Mouse (Mus musculus): ENCODE measurements around the gene Ap3m1. TPM values are rescaled to one million over a fixed set of nuclear protein-coding genes. Genes with fewer than 3 reads are reported as not detected.

Gene Ap3m1
- polyA plus RNA-seq, 1 experiment = 58.0 TPM

GRCm38 (mm10) chr14:21073981-21074380 lies 21.7 kb upstream of the Ap3m1 start:
- no peak for DNase-seq (ENCODE audit: low read depth)

GRCm38 (mm10) chr14:21069594-21069993 lies 17.3 kb upstream of the Ap3m1 start:
- no peak for DNase-seq (ENCODE audit: low read depth)

- no peak for DNase-seq (ENCODE audit: low read depth)
Measured at GRCm38 (mm10) chr14:21065490-21066162, 13.3 kb upstream of the Ap3m1 start.

- no peak for DNase-seq (ENCODE audit: low read depth)
Measured at GRCm38 (mm10) chr14:21064321-21064720, 12.0 kb upstream of the Ap3m1 start.

GRCm38 (mm10) chr14:21062766-21063513 lies 10.6 kb upstream of the Ap3m1 start:
- no peak for DNase-seq (ENCODE audit: low read depth)

- no peak for DNase-seq (ENCODE audit: low read depth)
Measured at GRCm38 (mm10) chr14:21058972-21059371, 6.7 kb upstream of the Ap3m1 start.

- DNase-seq (ENCODE audit: low read depth) = no peak
Measured at GRCm38 (mm10) chr14:21053586-21053985, 1.3 kb upstream of the Ap3m1 start.

- DNase-seq (ENCODE audit: low read depth) = no peak
Measured at GRCm38 (mm10) chr14:21053151-21053550, 843 bp upstream of the Ap3m1 start.

GRCm38 (mm10) chr14:21052781-21053130 lies 448 bp upstream of the Ap3m1 start:
- no peak for DNase-seq (ENCODE audit: low read depth)

GRCm38 (mm10) chr14:21051380-21052111 lies 762 bp downstream of the Ap3m1 start:
- no peak for DNase-seq (ENCODE audit: low read depth)

GRCm38 (mm10) chr14:21050734-21051133 lies 1.6 kb downstream of the Ap3m1 start:
- DNase-seq (ENCODE audit: low read depth) = no peak

GRCm38 (mm10) chr14:21048879-21049278 lies 3.4 kb downstream of the Ap3m1 start:
- no peak for DNase-seq (ENCODE audit: low read depth)

GRCm38 (mm10) chr14:21047840-21048239 lies 4.5 kb downstream of the Ap3m1 start:
- DNase-seq (ENCODE audit: low read depth) = no peak

GRCm38 (mm10) chr14:21039623-21040022 lies 12.7 kb downstream of the Ap3m1 start:
- no peak for DNase-seq (ENCODE audit: low read depth)

- DNase-seq (ENCODE audit: low read depth) = no peak
Measured at GRCm38 (mm10) chr14:21039077-21039476, 13.2 kb downstream of the Ap3m1 start.

GRCm38 (mm10) chr14:21034791-21035190 lies 17.5 kb downstream of the Ap3m1 start:
- no peak for DNase-seq (ENCODE audit: low read depth)

GRCm38 (mm10) chr14:21034271-21034670 lies 18.0 kb downstream of the Ap3m1 start:
- DNase-seq (ENCODE audit: low read depth) = no peak

- DNase-seq (ENCODE audit: low read depth) = no peak
Measured at GRCm38 (mm10) chr14:21031783-21032511, 20.4 kb downstream of the Ap3m1 start.

GRCm38 (mm10) chr14:21029025-21029659 lies 23.2 kb downstream of the Ap3m1 start:
- DNase-seq (ENCODE audit: low read depth) = no peak

GRCm38 (mm10) chr14:21027542-21027941 lies 24.8 kb downstream of the Ap3m1 start:
- no peak for DNase-seq (ENCODE audit: low read depth)

GRCm38 (mm10) chr14:21020435-21020834 lies 31.9 kb downstream of the Ap3m1 start:
- no peak for DNase-seq (ENCODE audit: low read depth)

GRCm38 (mm10) chr14:21018977-21019376 lies 33.3 kb downstream of the Ap3m1 start:
- DNase-seq (ENCODE audit: low read depth) = no peak
